Mouse (Mus musculus): ENCODE results near the gene Yap1. TPM values are rescaled to one million over a fixed set of nuclear protein-coding genes. Genes with fewer than 3 reads are reported as not detected.

Yap1 gene
- 5.3 and 5.4 TPM in 2 replicates for polyA plus RNA-seq (2015; fragmentation: Nextera tagmentation; extraction: Ambion mirVana)

- Histone ChIP-seq H3K27ac (ENCODE audit: low read length) (peak within 1 kb of the TSS; percentile 76), H3K9ac (ENCODE audit: low read depth, low read length) (peak within 1 kb of the TSS; percentile 73), H3K27me3 (ENCODE audit: control insufficient read depth, insufficient read depth, low read depth, low read length) (no peaks in the 10 kb centered on the region), H3K4me1 (ENCODE audit: control insufficient read depth, insufficient read depth, low read length) (peaks cover 10% of the 10 kb centered on the region), H3K9me3 (replicated peaks; ENCODE audit: control insufficient read depth, low read length, poor library complexity, severe bottlenecking) (no peaks in the 10 kb centered on the region), H3K36me3 (ENCODE audit: control insufficient read depth, insufficient read depth, low read length) (no peaks in the 10 kb centered on the region), H3K4me2 (ENCODE audit: low read length) (peak within 1 kb of the TSS; percentile 95), H3K4me3 (ENCODE audit: low read depth, low read length) (peak within 1 kb of the TSS; percentile 72)
- peak; percentile 80 for ATAC-seq
- under 1% methylated on average over 55 of the region's 79 CpGs for WGBS
These were observed at the start of gene Yap1 for GRCm38 (mm10) chr9:8004370-8004991. Gene Yap1 (minus strand): TSS chr9:8004596.

DNA sequence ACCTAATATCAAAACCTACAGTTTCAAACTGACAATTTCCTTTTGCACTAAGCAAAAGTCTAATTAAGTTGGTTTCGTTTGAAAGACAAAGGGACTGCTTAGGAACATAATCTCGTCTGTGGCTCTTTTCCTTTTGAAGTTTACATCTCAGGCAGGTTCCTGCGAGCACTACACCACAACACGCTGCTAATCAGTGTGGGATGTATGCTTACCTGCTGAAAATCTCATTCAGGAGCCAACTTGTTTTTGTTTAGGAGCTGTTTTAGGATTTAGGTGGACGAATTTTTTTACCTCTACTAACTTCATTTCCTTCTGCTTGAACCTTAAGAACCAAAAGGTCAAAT, 38.6 kb upstream of the Yap1 start:
- H3K4me3 ChIP-seq (ENCODE audit: low read depth, low read length): peak overlapping the region; percentile 76
- ATAC-seq: peak; percentile 75
- H3K27ac ChIP-seq (ENCODE audit: low read length): peak overlapping the region; percentile 95
- H3K4me1 ChIP-seq (ENCODE audit: control insufficient read depth, insufficient read depth, low read length): peaks cover 9% of the 10 kb centered on the region
- peak overlapping the region; percentile 65 for H3K4me2 ChIP-seq (ENCODE audit: low read length)
- no peaks in the 10 kb centered on the region for H3K9me3 ChIP-seq (replicated peaks; ENCODE audit: control insufficient read depth, low read length, poor library complexity, severe bottlenecking)
- no peaks in the 10 kb centered on the region; the same call in 1 of the 2 replicates for H3K36me3 ChIP-seq (ENCODE audit: control insufficient read depth, insufficient read depth, low read length)
- H3K9ac ChIP-seq (ENCODE audit: low read depth, low read length): peak overlapping the region; percentile 56
- 16% methylated on average over 5 of the region's 5 CpGs for WGBS
- H3K27me3 ChIP-seq (ENCODE audit: control insufficient read depth, insufficient read depth, low read depth, low read length): no peaks in the 10 kb centered on the region

DNA sequence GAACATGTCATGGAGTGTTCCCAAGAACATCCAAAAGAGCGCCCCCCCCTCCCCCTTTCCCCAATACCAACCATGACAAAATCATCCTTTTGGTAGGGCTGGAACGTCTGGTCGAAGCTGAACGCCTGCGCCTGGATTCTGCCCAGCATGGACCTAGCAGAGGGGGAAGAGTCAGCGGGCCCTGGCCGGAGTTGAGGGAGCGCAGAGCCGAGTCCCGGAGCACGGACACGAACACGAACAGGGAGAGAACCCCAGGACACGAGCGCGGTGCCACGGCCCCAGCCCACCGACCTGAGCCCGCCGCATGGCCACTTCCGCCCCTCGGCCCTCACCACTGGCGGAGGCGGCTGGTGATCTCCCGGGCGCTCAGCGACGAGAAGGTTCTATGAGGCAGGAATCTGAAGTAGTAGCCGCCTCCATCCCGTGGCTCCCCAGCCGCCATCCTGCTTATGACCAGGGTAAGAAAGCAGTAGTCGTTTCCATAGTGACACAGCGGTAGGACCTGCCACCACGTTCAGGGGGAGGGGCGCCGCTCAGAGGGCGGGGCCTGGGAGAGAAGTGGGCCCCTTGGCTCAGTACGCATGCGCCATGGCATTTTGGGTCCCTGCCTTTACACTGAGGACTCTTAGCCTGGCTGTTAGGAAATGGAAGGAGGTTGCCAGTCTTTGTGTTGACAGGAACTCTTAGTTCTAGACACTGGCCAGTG, 38.1 kb upstream of the Yap1 start, which contains the start of gene Cfap300:
Gene Cfap300 (minus strand): TSS at position 486 of the 706 bp plus-strand sequence.
- peak within 1 kb of the TSS; percentile 80 for H3K9ac ChIP-seq (ENCODE audit: low read depth, low read length)
- no peaks in the 10 kb centered on the region; the same call in 1 of the 2 replicates for H3K36me3 ChIP-seq (ENCODE audit: control insufficient read depth, insufficient read depth, low read length)
- WGBS: 0% methylated on average over 39 of the region's 39 CpGs
- H3K4me3 ChIP-seq (ENCODE audit: low read depth, low read length): peak within 1 kb of the TSS; percentile 76
- peak within 1 kb of the TSS; percentile 65 for H3K4me2 ChIP-seq (ENCODE audit: low read length)
- H3K9me3 ChIP-seq (replicated peaks; ENCODE audit: control insufficient read depth, low read length, poor library complexity, severe bottlenecking): no peaks in the 10 kb centered on the region
- peak within 1 kb of the TSS; percentile 95 for H3K27ac ChIP-seq (ENCODE audit: low read length)
- peak; percentile 98 for ATAC-seq
- peaks cover 9% of the 10 kb centered on the region for H3K4me1 ChIP-seq (ENCODE audit: control insufficient read depth, insufficient read depth, low read length)
- H3K27me3 ChIP-seq (ENCODE audit: control insufficient read depth, insufficient read depth, low read depth, low read length): no peaks in the 10 kb centered on the region

DNA sequence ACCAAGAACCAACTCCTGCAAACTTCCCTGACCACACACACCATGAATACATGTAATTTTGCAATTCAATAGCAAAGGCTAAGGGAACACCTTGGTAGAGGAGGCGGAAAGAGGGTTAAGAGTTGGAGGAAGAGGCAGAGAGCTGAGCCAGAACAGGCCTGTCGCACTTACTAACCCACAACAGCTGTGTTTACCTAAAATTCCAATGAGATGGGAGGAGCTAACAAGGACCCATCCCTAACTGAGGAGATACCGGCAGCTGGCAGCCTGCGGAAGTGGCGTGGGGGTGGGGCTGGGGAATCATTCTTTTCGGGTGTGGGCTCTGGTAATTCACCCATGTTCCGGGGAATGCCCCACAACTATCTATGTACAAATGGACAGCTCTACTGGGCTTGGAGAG, 31.1 kb upstream of the Yap1 start:
- 50% methylated on average over 7 of the region's 7 CpGs for WGBS
- no peak for ATAC-seq
- Histone ChIP-seq H3K27ac (ENCODE audit: low read length) (no peak overlapping the region), H3K4me1 (ENCODE audit: control insufficient read depth, insufficient read depth, low read length) (no peaks in the 10 kb centered on the region), H3K9me3 (replicated peaks; ENCODE audit: control insufficient read depth, low read length, poor library complexity, severe bottlenecking) (no peaks in the 10 kb centered on the region), H3K9ac (ENCODE audit: low read depth, low read length) (no peak overlapping the region), H3K27me3 (ENCODE audit: control insufficient read depth, insufficient read depth, low read depth, low read length) (no peaks in the 10 kb centered on the region), H3K4me2 (ENCODE audit: low read length) (no peak overlapping the region), H3K36me3 (ENCODE audit: control insufficient read depth, insufficient read depth, low read length) (no peaks in the 10 kb centered on the region; the same call in 1 of the 2 replicates), H3K4me3 (ENCODE audit: low read depth, low read length) (no peak overlapping the region)

DNA sequence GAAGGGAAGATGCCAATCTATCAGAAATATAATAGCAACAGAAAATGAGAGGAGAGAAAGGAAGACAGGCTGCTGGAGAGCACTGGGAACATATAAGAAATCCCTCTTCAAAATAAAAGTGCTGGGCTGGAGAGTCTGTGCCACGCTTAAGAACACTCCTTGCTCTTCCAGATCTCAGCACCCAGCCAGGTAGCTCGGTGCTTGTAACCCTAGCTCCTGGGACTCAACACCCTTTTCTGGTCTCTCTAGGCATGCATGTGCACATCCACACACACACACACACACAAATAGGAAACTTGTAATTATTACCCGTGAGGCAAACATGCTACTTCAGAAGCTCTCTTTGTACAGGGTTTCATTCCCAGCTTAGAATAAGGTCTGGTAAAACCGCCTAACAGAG, 30.7 kb upstream of the Yap1 start:
- no peak overlapping the region for H3K4me2 ChIP-seq (ENCODE audit: low read length)
- H3K9me3 ChIP-seq (replicated peaks; ENCODE audit: control insufficient read depth, low read length, poor library complexity, severe bottlenecking): no peaks in the 10 kb centered on the region
- 63% methylated on average over 4 of the region's 4 CpGs for WGBS
- no peaks in the 10 kb centered on the region for H3K36me3 ChIP-seq (ENCODE audit: control insufficient read depth, insufficient read depth, low read length)
- no peaks in the 10 kb centered on the region for H3K27me3 ChIP-seq (ENCODE audit: control insufficient read depth, insufficient read depth, low read depth, low read length)
- H3K27ac ChIP-seq (ENCODE audit: low read length): no peak overlapping the region
- H3K4me1 ChIP-seq (ENCODE audit: control insufficient read depth, insufficient read depth, low read length): no peaks in the 10 kb centered on the region
- H3K4me3 ChIP-seq (ENCODE audit: low read depth, low read length): no peak overlapping the region
- ATAC-seq: no peak
- H3K9ac ChIP-seq (ENCODE audit: low read depth, low read length): no peak overlapping the region

DNA sequence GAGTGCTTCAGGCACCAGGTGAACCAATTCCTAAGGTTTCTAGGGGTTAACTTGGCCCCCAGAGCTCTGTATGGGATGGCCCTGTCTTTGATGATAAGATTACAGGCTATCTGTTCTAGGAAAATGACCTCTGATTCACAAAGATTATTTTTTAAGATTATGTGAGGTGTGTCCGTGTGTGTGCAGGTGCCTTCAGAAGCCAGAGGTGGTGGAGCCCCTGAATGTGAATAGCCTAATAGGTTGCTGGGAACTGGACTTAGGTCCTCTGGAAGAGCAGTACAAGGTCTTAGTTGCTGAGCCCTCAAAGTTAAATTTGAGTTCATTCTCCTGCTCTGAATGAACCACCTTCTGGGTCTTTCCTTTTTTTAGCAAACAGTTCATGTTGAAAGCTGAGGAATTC, 29.7 kb upstream of the Yap1 start:
- no peaks in the 10 kb centered on the region for H3K4me1 ChIP-seq (ENCODE audit: control insufficient read depth, insufficient read depth, low read length)
- H3K9ac ChIP-seq (ENCODE audit: low read depth, low read length): no peak overlapping the region
- H3K36me3 ChIP-seq (ENCODE audit: control insufficient read depth, insufficient read depth, low read length): no peaks in the 10 kb centered on the region
- 88% methylated on average over 1 of the region's 1 CpGs for WGBS
- no peak overlapping the region for H3K27ac ChIP-seq (ENCODE audit: low read length)
- no peak overlapping the region for H3K4me2 ChIP-seq (ENCODE audit: low read length)
- no peaks in the 10 kb centered on the region for H3K27me3 ChIP-seq (ENCODE audit: control insufficient read depth, insufficient read depth, low read depth, low read length)
- no peak overlapping the region for H3K4me3 ChIP-seq (ENCODE audit: low read depth, low read length)
- H3K9me3 ChIP-seq (replicated peaks; ENCODE audit: control insufficient read depth, low read length, poor library complexity, severe bottlenecking): no peaks in the 10 kb centered on the region
- no peak for ATAC-seq

DNA sequence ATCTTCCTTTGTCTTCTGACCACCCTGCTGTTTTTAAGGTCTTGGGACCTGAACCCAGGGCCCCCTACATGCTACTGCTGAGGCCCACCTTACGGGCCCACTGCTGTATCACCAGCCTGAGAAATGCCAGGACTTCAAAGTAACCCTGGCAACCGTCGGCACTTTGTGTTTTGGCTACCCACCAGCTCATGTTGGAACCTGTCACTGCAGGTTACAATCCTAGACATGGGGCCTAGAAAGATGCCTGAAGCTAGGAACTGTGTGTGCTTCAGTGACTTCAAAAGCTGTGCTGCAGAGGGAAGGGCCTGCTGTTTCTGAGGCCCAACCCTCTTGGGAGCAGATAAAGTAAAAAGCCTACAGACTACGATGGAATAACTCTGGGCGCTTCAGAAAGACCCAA, 28.5 kb upstream of the Yap1 start:
- ATAC-seq: no peak
- WGBS: 74% methylated on average over 5 of the region's 5 CpGs
- H3K4me2 ChIP-seq (ENCODE audit: low read length): no peak overlapping the region
- no peaks in the 10 kb centered on the region for H3K36me3 ChIP-seq (ENCODE audit: control insufficient read depth, insufficient read depth, low read length)
- no peaks in the 10 kb centered on the region for H3K9me3 ChIP-seq (replicated peaks; ENCODE audit: control insufficient read depth, low read length, poor library complexity, severe bottlenecking)
- H3K27me3 ChIP-seq (ENCODE audit: control insufficient read depth, insufficient read depth, low read depth, low read length): no peaks in the 10 kb centered on the region
- H3K27ac ChIP-seq (ENCODE audit: low read length): no peak overlapping the region
- no peak overlapping the region for H3K4me3 ChIP-seq (ENCODE audit: low read depth, low read length)
- no peak overlapping the region for H3K9ac ChIP-seq (ENCODE audit: low read depth, low read length)
- H3K4me1 ChIP-seq (ENCODE audit: control insufficient read depth, insufficient read depth, low read length): no peaks in the 10 kb centered on the region

DNA sequence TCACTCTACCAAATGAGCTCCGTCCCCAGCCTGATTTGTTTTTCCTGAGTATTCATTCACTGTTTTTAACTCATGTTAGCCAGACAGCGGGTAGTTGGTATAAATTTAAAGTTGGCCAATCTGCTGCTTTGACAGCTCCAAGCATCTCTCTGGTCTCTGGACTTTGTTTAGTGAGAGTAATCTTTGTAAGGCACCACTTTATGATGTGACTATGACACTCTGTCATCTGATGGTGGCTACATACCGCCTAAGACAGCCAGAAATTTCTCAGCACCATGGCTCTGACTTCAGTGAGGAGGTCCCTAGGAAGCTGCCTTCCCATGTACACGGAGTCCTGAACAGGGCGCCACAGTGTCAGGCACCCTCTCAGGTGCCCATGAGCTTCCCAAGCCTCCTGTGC, 14.2 kb upstream of the Yap1 start:
- H3K27me3 ChIP-seq (ENCODE audit: control insufficient read depth, insufficient read depth, low read depth, low read length): no peaks in the 10 kb centered on the region
- no peak overlapping the region for H3K4me3 ChIP-seq (ENCODE audit: low read depth, low read length)
- no peak for ATAC-seq
- H3K4me2 ChIP-seq (ENCODE audit: low read length): no peak overlapping the region
- no peaks in the 10 kb centered on the region for H3K9me3 ChIP-seq (replicated peaks; ENCODE audit: control insufficient read depth, low read length, poor library complexity, severe bottlenecking)
- whole genome bisulfite sequencing: 91% methylated on average over 5 of the region's 5 CpGs
- H3K4me1 ChIP-seq (ENCODE audit: control insufficient read depth, insufficient read depth, low read length): no peaks in the 10 kb centered on the region
- no peak overlapping the region for H3K27ac ChIP-seq (ENCODE audit: low read length)
- H3K9ac ChIP-seq (ENCODE audit: low read depth, low read length): no peak overlapping the region
- H3K36me3 ChIP-seq (ENCODE audit: control insufficient read depth, insufficient read depth, low read length): no peaks in the 10 kb centered on the region

- Histone ChIP-seq H3K9me3 (replicated peaks; ENCODE audit: control insufficient read depth, low read length, poor library complexity, severe bottlenecking) (no peaks in the 10 kb centered on the region), H3K27me3 (ENCODE audit: control insufficient read depth, insufficient read depth, low read depth, low read length) (no peaks in the 10 kb centered on the region), H3K36me3 (ENCODE audit: control insufficient read depth, insufficient read depth, low read length) (no peaks in the 10 kb centered on the region), H3K4me2 (ENCODE audit: low read length) (no peak overlapping the region), H3K4me1 (ENCODE audit: control insufficient read depth, insufficient read depth, low read length) (no peaks in the 10 kb centered on the region), H3K27ac (ENCODE audit: low read length) (no peak overlapping the region), H3K9ac (ENCODE audit: low read depth, low read length) (no peak overlapping the region), H3K4me3 (ENCODE audit: low read depth, low read length) (no peak overlapping the region)
- ATAC-seq: 0 out of 2 replicates have a peak, but pooled peaks have one; percentile 58
- WGBS: 60% methylated on average over 13 of the region's 20 CpGs
These were observed 13.0 kb upstream of the Yap1 start for GRCm38 (mm10) chr9:8017253-8017913.
